Mouse (Mus musculus): ENCODE results near the gene Adamtsl4. TPM values are rescaled to one million over a fixed set of nuclear protein-coding genes. Genes with fewer than 3 reads are reported as not detected.
"Not testable (repeated sequence)": the region's sequence is repeated elsewhere in the genome, so short reads cannot be mapped to it uniquely, and the experiment has no call there.

The Adamtsl4 gene
- total RNA-seq, 2 experiments from 2014 or later, result 28.2 to 36.2 TPM

DNA sequence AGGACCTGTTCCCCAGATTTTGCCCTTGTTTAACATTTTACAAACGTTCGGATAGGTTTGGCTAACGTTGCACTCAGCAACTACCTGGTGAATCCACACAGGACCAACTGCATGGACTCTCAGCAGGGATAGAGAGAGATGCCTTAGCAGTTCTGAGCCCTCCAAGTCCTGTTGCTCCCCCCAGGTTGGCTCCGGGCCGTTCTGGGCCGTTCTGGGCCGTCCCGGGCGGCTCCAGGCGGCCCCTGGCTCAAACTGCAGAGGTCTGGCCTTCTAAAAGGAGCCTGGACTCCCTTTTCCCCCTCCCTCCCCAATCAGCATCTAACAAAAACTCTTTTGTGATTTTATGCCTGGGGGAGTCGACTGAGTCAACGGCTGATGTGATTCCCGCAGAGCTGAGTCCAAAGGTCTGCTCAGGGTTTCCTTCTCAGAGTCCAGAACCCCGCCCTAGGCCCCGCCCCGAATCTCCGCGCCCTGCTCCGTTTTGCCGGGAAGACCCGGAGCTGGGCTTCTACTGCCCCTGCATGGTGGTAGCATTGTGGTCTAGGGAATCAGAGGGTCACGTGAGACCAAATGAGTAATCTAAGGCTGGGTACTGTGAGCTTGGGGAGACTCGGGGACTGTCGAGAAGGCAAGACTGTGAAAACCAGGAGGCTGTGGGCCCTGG is 14.3 kb upstream of the Adamtsl4 start:
- peak; percentile 72 to 85 for DNase-seq (ENCODE audit: low spot score in 2 of 2)

- DNase-seq (ENCODE audit: low spot score in 2 of 2), result no peak
Observed at GRCm38 (mm10) chr3:95701085-95701484, 13.4 kb upstream of the Adamtsl4 start.

GRCm38 (mm10) chr3:95700233-95700681 is 12.5 kb upstream of the Adamtsl4 start:
- DNase-seq (ENCODE audit: low spot score in 2 of 2), result no peak

- DNase-seq (ENCODE audit: low spot score in 2 of 2), result no peak
Observed at GRCm38 (mm10) chr3:95698286-95698685, 10.6 kb upstream of the Adamtsl4 start.

DNA sequence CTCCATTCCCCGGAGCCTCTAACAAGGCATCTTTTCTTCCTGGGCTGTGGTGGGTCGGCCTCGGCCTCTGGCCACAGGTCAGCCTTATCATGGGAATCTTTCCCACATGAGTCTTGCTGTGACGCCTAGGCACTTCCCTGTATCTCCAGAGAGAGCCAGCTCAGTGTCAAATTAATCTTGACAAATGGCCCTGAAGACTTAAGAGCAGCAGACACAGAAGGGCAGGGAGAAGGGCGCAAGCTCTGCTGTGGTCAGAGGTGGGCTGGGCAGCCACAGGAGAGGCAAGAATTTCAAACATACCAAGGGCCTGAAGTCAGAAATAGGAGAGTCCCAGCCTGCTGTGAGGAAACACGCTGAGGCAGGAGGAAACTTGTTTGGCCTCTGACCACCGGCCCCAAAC is 8.6 kb upstream of the Adamtsl4 start:
- DNase-seq (ENCODE audit: low spot score in 2 of 2), result no peak

DNA sequence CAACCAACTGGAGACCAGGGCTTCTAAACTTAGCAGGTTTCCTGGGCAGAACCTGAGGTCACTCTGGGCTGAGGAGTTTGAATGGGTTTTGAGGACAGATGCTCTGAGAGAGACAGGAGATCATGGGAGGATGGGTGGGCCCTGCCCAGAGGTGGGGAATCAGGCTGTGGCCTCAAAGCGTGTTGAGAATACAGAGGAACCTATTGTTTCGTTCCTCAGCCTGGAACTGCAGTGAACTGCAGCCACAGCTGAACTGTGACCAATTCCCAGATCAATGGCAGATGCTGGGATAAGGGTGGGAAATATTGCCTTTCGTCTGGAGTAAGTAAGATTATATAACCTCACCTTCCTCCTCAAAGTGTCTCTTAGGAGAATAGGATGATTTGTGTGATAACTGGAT is 8.1 kb upstream of the Adamtsl4 start:
- DNase-seq (ENCODE audit: low spot score in 2 of 2), result no peak

DNA sequence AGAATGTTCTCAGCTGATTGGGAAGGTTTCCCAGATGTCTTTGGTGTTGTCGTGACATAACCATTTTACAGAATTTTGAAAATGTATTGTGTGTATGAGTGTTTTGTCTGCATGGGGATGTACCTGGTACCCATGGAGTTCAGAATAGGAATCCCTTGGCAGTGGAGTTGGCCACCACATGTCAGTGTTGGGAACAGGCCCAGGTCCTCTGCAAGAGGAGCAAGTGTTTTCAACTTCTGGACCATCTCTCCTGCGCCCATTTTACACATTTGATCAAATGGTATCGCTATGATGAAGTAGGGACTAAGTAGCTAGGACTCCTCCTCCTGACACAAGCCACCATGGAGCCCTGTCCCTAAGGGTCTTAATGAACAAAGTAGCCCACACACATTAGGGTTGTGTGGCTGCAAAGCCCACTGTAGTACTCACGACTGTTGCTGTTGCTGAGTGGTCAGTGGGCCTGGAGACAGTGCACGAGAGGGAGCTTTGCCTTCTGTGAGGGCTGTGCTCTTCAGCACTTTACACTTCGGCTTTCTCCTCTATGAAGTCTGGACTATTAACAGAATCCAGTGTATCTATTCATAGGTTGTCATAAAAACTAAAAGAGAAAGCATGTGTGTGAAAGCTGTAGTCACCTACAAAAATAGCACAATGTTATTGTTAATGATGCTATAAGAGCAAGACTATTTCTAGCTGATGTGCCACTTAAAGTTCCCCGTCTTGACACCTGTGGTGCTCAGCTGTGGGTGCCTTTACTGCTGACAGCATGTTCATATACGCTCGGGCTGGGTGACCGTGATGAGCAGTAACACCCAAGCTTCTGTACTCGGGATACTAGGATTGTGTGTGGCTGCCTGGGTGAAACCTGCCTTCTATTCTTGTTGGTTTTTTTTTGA is 7.3 kb upstream of the Adamtsl4 start:
- DNase-seq (ENCODE audit: low spot score in 2 of 2), result peak in 1 of 2 experiments; percentile 3

DNA sequence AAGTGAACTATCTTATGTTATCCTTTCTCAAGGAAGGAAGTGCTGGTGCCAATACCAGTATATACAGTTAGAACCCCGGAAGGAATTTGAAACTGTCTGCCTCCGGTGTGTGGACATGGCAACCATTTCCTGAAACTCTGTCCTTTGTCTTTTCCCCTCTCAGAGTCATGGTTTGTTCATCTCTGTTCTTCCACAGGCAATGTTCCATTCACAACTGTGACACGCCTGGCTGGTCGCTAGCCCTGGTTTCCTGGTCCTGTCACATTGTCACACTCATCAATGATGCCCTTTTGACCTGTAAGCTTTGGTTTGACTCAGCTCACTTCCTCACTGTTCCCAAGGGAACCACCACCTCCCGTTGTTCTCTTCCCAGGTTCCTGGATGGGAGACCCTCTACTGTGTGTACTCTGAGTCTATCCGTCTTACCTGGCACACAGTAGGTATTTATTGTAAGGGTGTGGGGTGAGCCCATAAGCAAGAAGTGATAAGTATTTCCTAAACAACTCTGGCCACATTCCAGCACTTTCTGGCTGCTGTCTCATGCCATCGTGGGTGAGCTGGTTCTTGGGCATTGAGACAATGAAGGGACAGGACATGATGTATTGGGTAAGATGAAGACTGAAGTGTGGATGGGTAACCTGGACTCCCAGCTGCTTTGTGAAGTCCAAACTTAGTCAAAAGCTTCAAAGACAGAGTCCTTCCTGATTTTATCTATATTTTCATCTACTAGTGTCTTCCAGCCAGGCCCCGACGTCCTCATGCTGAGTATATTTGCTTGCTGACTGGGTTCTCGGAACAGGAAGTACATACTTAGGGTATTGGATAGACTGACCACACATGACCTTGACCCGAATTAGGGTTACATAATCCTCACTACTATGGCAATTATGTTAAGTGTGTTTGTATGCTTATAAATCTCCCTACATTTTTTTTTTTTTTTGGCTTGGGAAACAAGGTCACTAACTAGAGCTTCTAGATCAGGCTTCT is 6.4 kb upstream of the Adamtsl4 start:
- DNase-seq (ENCODE audit: low spot score in 2 of 2), result peak in 1 of 2 experiments; percentile 8

GRCm38 (mm10) chr3:95692677-95693076 is 5.0 kb upstream of the Adamtsl4 start:
- DNase-seq (ENCODE audit: low spot score in 2 of 2), result no peak

DNA sequence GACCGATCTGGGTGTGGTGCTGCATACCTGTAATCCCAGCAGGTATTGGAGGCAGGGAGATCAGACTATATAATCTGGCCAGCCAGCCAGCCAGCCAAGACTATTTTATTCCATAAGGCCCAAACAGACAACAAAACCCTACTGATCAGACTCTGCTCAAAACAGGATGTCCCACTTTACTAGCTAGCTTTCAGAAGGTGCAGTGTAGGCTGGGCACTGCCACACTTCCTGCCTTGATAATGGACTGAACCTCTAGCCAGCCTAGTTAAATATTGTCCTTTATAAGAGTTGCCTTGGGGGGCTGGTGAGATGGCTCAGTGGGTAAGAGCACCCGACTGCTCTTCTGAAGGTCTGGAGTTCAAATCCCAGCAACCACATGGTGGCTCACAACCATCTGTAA is 2.8 kb upstream of the Adamtsl4 start:
- not testable (repeated sequence) for DNase-seq (ENCODE audit: low spot score in 2 of 2)

GRCm38 (mm10) chr3:95689940-95690339 is 2.2 kb upstream of the Adamtsl4 start:
- DNase-seq (ENCODE audit: low spot score in 2 of 2), result no peak

DNA sequence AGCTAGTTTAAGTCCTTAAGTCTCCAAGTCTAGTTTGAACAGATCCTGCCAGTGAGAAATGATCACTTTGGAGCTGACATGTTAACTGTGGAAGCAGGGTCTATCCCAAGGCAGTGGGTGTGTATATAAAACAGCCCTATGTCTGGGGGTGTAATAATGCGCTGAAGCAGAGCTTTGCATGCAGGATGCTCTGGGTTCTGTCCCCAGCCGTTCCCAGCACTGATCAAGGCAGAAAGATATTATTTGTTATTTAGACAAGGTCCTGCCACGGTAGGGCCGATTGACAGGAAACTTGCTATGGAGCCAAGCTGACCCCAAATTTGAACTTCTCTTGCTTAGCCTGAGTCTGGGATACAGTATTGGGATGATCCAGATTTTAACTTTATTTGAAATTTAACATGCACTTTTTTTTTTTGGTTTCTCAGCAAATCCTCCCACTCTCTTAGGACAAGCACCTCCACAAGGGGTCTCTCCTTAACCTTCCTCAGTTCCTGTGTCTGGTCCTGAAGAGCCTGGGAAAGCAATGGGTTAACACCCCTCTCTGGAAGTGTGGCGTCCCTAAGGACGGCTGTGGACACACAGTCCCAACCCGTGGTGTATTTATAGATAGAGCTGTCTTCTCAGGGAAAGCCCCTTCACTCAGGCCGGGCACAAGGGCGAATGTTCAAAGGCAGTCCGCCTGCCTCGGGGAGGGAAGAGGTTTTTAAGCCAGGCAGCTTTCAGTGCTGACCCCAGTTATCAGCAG is 1.6 kb upstream of the Adamtsl4 start:
- no peak for DNase-seq (ENCODE audit: low spot score in 2 of 2)

- no peak for DNase-seq (ENCODE audit: low spot score in 2 of 2)
Observed at GRCm38 (mm10) chr3:95687168-95687523, 571 bp downstream of the Adamtsl4 start.

DNA sequence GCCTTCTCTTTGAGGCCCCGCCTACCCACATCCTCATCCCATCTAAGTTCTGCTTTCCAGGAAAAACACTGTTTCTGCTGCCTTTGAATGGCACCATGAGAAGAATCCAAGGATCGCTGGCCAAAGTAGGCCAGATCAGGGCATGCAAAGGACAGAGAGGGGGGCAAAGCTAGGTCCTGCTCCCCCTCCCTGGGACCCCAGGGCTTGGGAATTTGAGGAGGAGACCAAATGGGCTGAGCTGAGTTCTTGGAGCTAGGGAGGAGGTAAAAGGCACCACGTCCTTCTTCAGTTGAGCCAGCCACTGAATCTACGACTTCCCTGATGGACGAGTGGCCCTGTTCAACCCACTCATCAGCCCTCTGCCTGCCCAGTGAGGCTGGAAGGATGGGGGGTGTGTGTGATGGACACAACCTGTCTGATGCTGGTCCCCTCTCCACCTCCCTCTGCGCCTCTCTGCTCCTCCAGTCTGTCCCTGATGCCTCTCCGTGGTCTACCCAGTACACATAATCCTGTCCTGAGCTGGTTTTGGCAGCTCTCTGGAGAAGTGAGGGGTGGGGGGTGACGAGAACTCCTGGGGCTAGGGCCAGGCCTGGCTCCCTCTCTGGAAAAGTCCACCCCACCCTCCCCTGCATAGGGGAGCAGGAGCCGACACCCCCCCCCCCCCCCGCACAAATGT is 1.1 kb downstream of the Adamtsl4 start:
- DNase-seq (ENCODE audit: low spot score in 2 of 2), result no peak

DNA sequence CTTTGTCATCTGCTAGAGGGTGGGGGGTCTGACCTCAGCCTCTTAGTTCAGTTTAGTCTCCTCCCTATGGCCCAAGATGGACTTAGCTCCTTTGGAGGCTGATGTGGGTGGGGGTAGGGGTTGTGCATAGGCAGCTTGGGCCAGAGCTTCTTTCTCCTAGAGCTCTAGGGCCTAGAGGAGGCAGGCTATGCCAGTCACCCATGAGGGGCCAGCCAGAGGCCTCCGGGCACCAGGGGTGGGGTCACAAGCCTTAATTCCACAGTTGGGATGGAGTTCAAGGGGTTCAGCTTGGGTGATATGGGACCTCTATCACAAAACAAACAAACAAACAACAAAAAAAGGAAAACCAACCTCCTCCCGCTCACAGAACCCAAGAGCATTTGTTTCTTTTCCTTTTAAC is 2.0 kb downstream of the Adamtsl4 start:
- DNase-seq (ENCODE audit: low spot score in 2 of 2), result no peak

DNA sequence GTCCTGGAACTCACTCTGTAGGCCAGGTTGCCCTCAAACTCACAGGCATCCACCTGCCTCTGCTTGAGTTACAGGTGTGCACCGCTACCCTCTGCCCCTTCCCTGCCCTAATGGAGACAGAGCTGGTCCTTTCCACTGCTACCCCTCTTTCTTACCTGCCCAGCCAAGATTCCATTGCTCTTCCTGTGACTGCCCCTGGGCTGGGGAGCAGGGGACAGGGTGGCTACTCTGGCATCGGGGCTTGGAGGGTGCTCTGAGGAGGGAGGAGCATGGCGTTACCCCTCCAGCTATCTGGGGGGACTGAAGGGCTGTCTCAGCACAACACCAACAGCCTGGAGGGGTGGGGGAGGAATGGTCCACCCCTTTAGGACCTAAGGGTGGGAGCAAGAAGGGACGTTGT is 2.4 kb downstream of the Adamtsl4 start:
- DNase-seq (ENCODE audit: low spot score in 2 of 2), result no peak

GRCm38 (mm10) chr3:95684846-95685245 is 2.9 kb downstream of the Adamtsl4 start:
- no peak for DNase-seq (ENCODE audit: low spot score in 2 of 2)

GRCm38 (mm10) chr3:95682878-95683277 is 4.8 kb downstream of the Adamtsl4 start:
- no peak for DNase-seq (ENCODE audit: low spot score in 2 of 2)

DNA sequence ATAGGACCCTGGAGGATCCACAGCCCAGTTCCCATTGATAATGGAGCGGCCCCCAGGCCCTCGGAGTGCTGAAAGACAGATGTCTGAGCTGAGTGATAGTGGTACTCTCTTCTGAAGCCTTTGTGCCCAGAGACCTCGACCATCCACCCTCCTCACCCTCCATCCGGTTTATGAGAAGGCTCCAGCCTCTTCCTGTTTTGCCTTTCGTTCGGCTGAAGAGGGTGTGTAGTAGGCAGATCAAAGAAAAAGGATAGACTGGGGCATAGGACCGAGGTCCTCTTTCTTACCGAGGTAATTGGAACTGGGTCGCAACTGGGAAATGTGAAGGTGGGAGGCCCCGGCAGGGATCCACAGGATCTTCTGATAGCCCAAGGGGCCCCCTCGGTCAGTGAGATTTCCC is 6.4 kb downstream of the Adamtsl4 start:
- DNase-seq (ENCODE audit: low spot score in 2 of 2), result no peak

GRCm38 (mm10) chr3:95680673-95681072 is 7.0 kb downstream of the Adamtsl4 start:
- DNase-seq (ENCODE audit: low spot score in 2 of 2), result no peak

Measured in gastrocnemius, postnatal 4 days (tissue).